Mouse (Mus musculus) midbrain, embryonic 13.5 days (tissue): ENCODE data around the gene Zrsr1. TPM values are rescaled to one million over a fixed set of nuclear protein-coding genes. Genes with fewer than 3 reads are reported as not detected.

ENCODE experiments used
- ATAC-seq: fragments of 200-750 bp; cut with Nextera tagmentation; 2 replicates; pipeline ENCODE4 v1.8.0; 2017; ENCODE audit warnings: mild to moderate bottlenecking, moderate TSS enrichment, moderate library complexity
- H3K27ac ChIP-seq: fragments of 300-500 bp; sonication (generic); 2 replicates; pipeline ENCODE4 v1.5.1; 2015; ENCODE audit warnings: inconsistent platforms, mild to moderate bottlenecking, moderate library complexity
- H3K27me3 ChIP-seq: fragments of 300-500 bp; sonication (generic); 2 replicates; pipeline ENCODE4 v1.6.1; 2015; ENCODE audit warnings: mild to moderate bottlenecking, inconsistent platforms
- H3K36me3 ChIP-seq: fragments of 300-500 bp; sonication (generic); 2 replicates; pipeline ENCODE4 v1.6.1; 2015; ENCODE audit warnings: mild to moderate bottlenecking, inconsistent platforms
- H3K4me1 ChIP-seq: fragments of 300-500 bp; sonication (generic); replicated peaks from 2 replicates; pipeline ENCODE4 v1.6.1; 2015; ENCODE audit warnings: inconsistent platforms
- H3K4me2 ChIP-seq: fragments of 300-500 bp; sonication (generic); replicated peaks from 2 replicates; pipeline ENCODE4 v1.6.1; 2015; ENCODE audit warnings: moderate library complexity, mild to moderate bottlenecking, inconsistent platforms
- H3K4me3 ChIP-seq: fragments of 300-500 bp; sonication (generic); replicated peaks from 2 replicates; pipeline ENCODE4 v1.5.1; 2015; ENCODE audit warnings: mild to moderate bottlenecking, inconsistent platforms
- H3K9ac ChIP-seq: fragments of 300-500 bp; sonication (generic); replicated peaks from 2 replicates; pipeline ENCODE4 v1.6.1; 2015; ENCODE audit warnings: mild to moderate bottlenecking, inconsistent platforms
- H3K9me3 ChIP-seq: fragments of 300-500 bp; sonication (generic); 2 replicates; pipeline ENCODE4 v1.6.1; 2016; ENCODE audit warnings: mild to moderate bottlenecking, inconsistent platforms
- WGBS: fragments of 180-500 bp; shearing (Covaris S2); methylation state at CpG from one replicate; pipeline ENCODE4 v1.1.7; 2015; 5-methylcytosine and 5-hydroxymethylcytosine counted together
- polyA plus RNA-seq: library from polyadenylated mRNA; unstranded; fragments of >200 nt; fragmentation: Nextera tagmentation; extraction: Ambion mirVana; gene quantifications from 2 replicates; pipeline ENCODE4 v1.2.1, GENCODE M21; 2015

Zrsr1 gene
- polyA plus RNA-seq, 1 experiment from 2014 or later = 5.8 TPM

DNA sequence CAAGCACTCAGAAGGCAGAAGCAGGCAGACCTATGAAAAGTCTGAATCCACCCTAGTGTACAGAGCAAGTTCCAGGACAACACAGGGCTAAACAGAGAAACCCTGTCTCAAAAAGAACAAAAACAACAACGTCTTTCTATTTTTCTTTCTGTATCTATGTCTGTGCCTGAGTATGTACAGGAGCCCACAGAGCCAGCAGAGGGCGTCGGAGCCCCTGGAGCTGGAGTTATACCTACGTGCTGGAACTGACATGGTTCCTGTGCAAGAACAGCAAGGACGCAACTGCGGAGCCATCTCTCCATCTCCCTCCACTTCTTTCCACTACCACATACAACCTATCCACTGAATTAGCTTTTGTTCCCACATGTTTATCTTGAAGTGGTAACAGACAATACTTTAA lies 21.7 kb upstream of the Zrsr1 start:
- H3K9ac ChIP-seq = no peak overlapping the region
- no peak for ATAC-seq
- 92% methylated on average over 6 of the region's 6 CpGs for WGBS
- H3K27ac ChIP-seq = no peak overlapping the region
- no peaks in the 10 kb centered on the region for H3K9me3 ChIP-seq
- 0 out of 2 replicates have a peak, but pooled peaks cover 12% of the 10 kb centered on the region for H3K36me3 ChIP-seq
- H3K27me3 ChIP-seq = no peaks in the 10 kb centered on the region
- H3K4me2 ChIP-seq = no peak overlapping the region
- no peaks in the 10 kb centered on the region for H3K4me1 ChIP-seq
- H3K4me3 ChIP-seq = no peak overlapping the region

DNA sequence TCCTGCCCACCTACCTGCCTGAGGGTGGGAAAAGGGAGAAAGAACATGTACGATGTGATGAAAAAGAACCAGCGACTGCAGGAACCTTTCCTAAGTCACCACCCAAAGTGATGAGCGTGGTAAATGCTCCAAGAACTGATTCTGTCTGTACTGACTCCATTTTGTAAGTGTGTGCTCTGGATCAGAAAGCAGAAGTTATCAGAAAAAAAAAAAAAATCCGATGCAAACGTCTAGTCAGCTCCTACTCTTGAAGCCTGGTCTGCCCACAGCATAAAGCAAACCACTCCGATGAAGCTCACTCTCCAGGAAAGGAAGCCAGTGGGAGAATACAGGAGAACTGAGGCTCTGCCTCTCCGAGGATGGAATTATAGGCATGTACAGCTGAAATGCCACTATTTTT lies 19.1 kb upstream of the Zrsr1 start:
- no peak overlapping the region for H3K4me3 ChIP-seq
- no peak overlapping the region for H3K4me2 ChIP-seq
- no peaks in the 10 kb centered on the region for H3K27me3 ChIP-seq
- no peak overlapping the region for H3K27ac ChIP-seq
- H3K36me3 ChIP-seq = 0 out of 2 replicates have a peak, but pooled peaks cover 14% of the 10 kb centered on the region
- 94% methylated on average over 7 of the region's 7 CpGs for WGBS
- H3K4me1 ChIP-seq = no peaks in the 10 kb centered on the region
- H3K9me3 ChIP-seq = no peaks in the 10 kb centered on the region
- no peak for ATAC-seq
- H3K9ac ChIP-seq = no peak overlapping the region

DNA sequence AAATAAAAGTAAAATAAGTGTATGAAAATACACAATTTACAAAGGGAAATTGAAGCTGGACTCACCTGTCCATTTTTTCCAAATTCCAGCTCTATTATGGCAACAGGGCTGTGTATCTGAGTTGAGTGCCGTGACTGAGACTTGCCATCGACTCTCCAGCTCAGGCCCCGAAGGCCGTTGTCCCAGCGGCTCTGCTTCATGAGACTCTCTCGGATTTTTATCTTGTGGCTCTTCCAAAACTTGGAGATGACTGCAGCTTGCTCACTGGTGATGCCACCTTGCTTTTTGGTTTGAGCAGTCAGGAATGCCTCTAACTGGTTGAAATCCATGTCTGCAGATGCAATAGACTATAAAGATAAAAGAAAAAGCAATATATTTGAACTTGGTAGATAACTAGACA lies 15.5 kb upstream of the Zrsr1 start:
- no peak overlapping the region for H3K4me3 ChIP-seq
- H3K9me3 ChIP-seq = no peaks in the 10 kb centered on the region
- no peak for ATAC-seq
- H3K9ac ChIP-seq = no peak overlapping the region
- 0 out of 2 replicates have a peak, but pooled peaks cover 14% of the 10 kb centered on the region for H3K36me3 ChIP-seq
- no peak overlapping the region for H3K27ac ChIP-seq
- 96% methylated on average over 6 of the region's 6 CpGs for WGBS
- no peaks in the 10 kb centered on the region for H3K4me1 ChIP-seq
- H3K4me2 ChIP-seq = no peak overlapping the region
- no peaks in the 10 kb centered on the region for H3K27me3 ChIP-seq

DNA sequence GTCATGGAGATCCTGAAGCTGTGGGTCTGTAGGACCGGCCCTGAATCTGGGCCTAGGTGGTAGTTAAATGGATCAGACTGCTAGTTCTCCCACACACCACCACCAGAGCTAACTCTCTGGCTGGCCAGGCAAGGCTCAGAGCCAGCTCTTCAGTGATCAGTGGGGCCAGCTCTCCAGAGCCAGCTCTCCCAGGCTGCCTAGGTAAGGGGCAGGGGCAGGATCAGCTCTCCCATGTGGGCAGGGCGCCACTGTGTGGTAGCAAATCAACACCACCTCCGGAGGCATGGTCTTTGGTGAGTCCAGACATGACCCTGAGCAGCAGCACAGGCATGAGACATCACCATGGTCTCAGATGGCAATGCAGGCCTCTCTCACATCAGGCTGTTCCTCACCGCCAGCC lies 15.0 kb upstream of the Zrsr1 start:
- no peak overlapping the region for H3K27ac ChIP-seq
- H3K4me1 ChIP-seq = no peaks in the 10 kb centered on the region
- no peak overlapping the region for H3K9ac ChIP-seq
- no peak overlapping the region for H3K4me2 ChIP-seq
- 0 out of 2 replicates have a peak, but pooled peaks cover 14% of the 10 kb centered on the region for H3K36me3 ChIP-seq
- ATAC-seq = no peak
- no peaks in the 10 kb centered on the region for H3K9me3 ChIP-seq
- H3K4me3 ChIP-seq = no peak overlapping the region
- 81% methylated on average over 4 of the region's 4 CpGs for WGBS
- H3K27me3 ChIP-seq = no peaks in the 10 kb centered on the region

DNA sequence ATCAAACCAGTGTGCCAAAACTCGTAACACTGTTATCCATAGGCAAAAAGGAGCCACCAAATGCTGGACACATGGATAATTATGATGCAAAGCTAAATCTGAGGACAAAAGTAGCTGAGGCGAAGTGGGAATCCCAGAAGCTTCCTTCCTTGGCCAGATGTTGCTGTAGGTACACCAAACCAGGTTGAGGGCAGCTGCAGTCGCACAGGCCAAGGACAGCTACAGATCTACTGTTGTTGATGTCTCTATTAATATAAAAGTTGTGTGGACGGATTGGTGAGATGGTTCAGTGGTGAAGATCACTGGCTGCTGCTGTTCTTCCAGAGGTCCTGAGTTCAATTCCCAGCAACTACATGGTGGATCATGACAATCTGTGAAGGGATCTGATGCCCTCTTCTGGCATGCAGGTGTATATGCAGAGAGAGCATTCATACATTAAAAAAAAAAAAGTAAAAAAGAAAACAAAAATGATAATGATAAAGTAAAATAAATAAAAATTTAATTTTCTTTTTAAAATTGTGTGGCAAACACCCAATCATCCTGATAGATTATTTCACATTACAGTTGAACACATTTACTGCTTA lies 13.9 kb upstream of the Zrsr1 start:
- Histone ChIP-seq H3K36me3 (0 out of 2 replicates have a peak, but pooled peaks cover 8% of the 10 kb centered on the region), H3K27ac (no peak overlapping the region), H3K4me2 (no peak overlapping the region), H3K9me3 (no peaks in the 10 kb centered on the region), H3K9ac (no peak overlapping the region), H3K4me3 (no peak overlapping the region), H3K4me1 (no peaks in the 10 kb centered on the region), H3K27me3 (no peaks in the 10 kb centered on the region)
- ATAC-seq = no peak
- 88% methylated on average over 4 of the region's 4 CpGs for WGBS

DNA sequence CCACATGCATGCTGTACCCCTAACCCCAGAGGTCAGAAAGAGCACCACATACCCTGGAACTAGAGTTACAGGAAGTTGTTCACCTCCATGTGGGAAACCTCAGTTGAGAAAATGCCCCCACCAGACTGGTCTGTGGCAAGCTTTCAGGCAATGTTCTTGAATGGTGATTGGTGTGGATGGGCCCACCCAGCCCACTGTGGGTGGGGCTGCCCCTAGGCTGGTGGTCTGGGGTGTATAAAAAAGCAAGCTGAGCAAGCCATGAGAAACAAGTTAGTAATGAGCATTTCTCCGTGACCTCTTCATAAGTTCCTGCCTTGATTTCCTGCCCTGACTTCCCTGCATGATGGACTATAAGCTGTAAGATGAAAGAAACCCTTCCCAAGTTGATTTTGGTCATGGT lies 9.7 kb upstream of the Zrsr1 start:
- Histone ChIP-seq H3K9ac (no peak overlapping the region), H3K27me3 (no peaks in the 10 kb centered on the region), H3K36me3 (peaks cover 10% of the 10 kb centered on the region), H3K4me1 (no peaks in the 10 kb centered on the region), H3K4me3 (no peak overlapping the region), H3K27ac (no peak overlapping the region), H3K4me2 (no peak overlapping the region), H3K9me3 (peaks cover 6% of the 10 kb centered on the region; the same call in 1 of the 2 replicates)
- WGBS = 95% methylated on average over 1 of the region's 1 CpGs
- ATAC-seq = no peak

DNA sequence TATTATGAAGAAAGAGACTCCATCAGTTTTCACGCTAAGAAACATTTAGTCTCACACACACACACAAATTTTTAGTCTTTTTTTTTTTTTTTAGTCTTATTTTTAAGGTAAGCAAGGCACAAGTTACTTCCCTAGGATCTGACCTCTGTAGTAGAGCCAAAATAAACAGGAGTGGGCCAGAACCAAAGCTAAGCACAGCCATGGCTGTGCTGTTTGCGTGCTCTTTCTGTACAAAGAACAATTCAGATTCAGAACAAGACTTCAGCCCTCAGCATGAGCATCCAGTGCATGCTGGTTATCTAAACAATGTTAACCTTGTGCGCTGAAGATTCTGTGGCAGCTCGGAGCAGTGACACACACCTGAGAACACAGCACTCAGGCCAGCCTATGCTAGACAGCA lies 7.4 kb upstream of the Zrsr1 start:
- 89% methylated on average over 4 of the region's 4 CpGs for WGBS
- no peak overlapping the region for H3K9ac ChIP-seq
- peaks cover 18% of the 10 kb centered on the region for H3K36me3 ChIP-seq
- H3K4me1 ChIP-seq = no peaks in the 10 kb centered on the region
- H3K27me3 ChIP-seq = no peaks in the 10 kb centered on the region
- H3K9me3 ChIP-seq = peaks cover 13% of the 10 kb centered on the region
- no peak overlapping the region for H3K4me3 ChIP-seq
- ATAC-seq = no peak
- no peak overlapping the region for H3K27ac ChIP-seq
- H3K4me2 ChIP-seq = no peak overlapping the region

DNA sequence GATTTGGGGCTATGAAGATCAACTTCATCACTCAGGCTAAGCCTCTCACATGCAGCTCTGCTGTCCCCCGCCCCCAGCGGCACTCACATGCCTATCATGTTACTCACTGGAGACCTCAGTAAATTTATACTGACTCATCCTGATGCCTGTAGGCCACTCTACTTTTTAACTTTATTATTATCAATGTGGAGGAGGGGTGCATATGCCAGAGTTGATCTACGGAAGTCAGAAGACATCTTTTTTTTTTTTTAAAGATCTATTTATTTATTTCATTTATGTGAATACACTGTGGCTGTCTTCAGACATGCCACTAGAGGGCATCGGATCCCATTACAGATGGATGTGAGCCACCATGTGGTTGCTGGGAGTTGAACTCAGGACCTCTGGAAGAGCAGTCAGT lies 6.3 kb upstream of the Zrsr1 start:
- Histone ChIP-seq H3K9ac (no peak overlapping the region), H3K27me3 (no peaks in the 10 kb centered on the region), H3K4me2 (no peak overlapping the region), H3K27ac (no peak overlapping the region), H3K4me3 (no peak overlapping the region), H3K9me3 (peaks cover 16% of the 10 kb centered on the region), H3K36me3 (peaks cover 18% of the 10 kb centered on the region), H3K4me1 (no peaks in the 10 kb centered on the region)
- ATAC-seq = no peak
- 86% methylated on average over 4 of the region's 4 CpGs for WGBS

DNA sequence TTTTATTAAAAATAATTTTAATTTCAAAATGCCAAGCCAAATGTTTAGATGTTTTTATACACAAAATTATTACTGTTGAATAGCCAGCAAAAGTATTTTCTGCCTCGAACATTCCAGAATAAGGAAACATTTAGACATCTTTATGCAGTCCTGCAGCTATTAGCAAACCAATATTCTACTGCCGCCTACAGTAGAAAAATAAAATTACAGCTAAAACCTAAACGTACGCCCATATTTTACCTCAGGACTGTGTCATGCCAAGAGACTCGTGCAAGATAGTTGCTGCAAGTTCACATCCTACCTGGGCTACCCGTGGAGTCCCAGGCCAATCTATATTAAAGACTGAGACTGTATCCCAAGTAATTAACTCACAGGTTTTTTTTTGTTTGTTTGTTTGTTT lies 2.3 kb upstream of the Zrsr1 start:
- no peak overlapping the region for H3K27ac ChIP-seq
- H3K36me3 ChIP-seq = peaks cover 39% of the 10 kb centered on the region
- no peak overlapping the region for H3K9ac ChIP-seq
- H3K4me3 ChIP-seq = no peak overlapping the region
- H3K9me3 ChIP-seq = peaks cover 38% of the 10 kb centered on the region
- H3K4me2 ChIP-seq = no peak overlapping the region
- H3K4me1 ChIP-seq = peaks cover 8% of the 10 kb centered on the region
- no peaks in the 10 kb centered on the region for H3K27me3 ChIP-seq
- no peak for ATAC-seq
- WGBS = 70% methylated on average over 6 of the region's 6 CpGs

DNA sequence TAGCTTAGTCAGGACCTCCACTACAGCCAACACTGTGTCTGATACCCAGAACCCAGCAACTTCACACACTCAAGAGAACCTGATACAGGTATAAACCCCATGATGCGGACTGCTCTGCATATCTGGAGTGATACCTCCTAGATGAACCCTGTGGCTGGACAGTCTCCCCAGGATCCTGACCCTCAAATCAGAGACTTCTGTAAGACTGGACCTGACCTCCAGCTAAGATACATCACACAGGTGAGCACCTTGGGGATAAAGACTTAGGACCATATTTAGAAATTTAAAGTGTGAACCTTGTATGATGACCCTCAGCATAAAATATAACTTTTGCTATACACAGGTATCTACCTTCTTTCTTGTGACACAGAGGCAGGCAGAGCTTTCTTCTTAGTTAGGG lies 1.3 kb upstream of the Zrsr1 start:
- no peak for ATAC-seq
- Histone ChIP-seq H3K4me1 (peaks cover 15% of the 10 kb centered on the region), H3K4me2 (no peak overlapping the region), H3K27ac (no peak overlapping the region), H3K27me3 (no peaks in the 10 kb centered on the region), H3K36me3 (peaks cover 39% of the 10 kb centered on the region), H3K4me3 (no peak overlapping the region), H3K9me3 (peaks cover 38% of the 10 kb centered on the region), H3K9ac (no peak overlapping the region)
- 100% methylated on average over 1 of the region's 1 CpGs for WGBS

DNA sequence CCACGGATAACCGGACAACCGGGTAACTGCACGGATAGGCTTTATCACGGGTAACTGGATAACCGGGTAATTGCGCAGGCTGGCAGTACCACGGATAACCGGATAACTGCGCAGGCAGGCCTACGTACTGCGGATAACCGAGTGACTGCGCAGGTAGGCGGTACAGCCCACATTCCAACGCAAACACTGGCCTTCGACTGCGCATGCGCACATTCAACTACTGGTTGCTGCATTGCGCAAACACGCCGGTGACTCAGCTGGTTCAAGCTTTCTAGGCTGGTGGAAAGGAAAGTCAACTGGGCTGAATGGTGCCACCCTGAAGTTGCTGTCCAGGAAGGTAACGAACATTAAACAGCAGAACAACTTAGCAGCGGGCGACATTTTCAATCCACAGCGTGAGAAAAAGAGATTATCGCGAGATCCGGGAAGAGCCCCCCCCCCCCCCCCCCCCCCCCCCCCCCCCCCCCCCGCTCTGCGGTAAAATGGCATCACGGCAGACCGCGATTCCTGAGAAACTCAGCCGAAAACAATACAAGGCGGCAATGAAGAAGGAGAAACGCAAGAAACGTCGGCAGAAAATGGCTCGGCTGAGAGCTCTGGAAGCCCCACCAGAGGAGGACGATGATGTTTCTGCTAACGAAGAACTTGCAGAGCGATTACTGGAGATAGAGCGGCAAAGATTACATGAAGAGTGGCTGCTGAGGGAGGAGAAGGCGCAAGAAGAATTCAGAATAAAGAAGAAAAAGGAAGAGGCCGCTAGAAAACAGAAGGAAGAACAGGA lies 1.1 kb downstream of the Zrsr1 start:
- peak overlapping the region; percentile 59 for H3K4me3 ChIP-seq
- peaks cover 25% of the 10 kb centered on the region for H3K9me3 ChIP-seq
- H3K27me3 ChIP-seq = no peaks in the 10 kb centered on the region
- peak overlapping the region; percentile 70 for H3K27ac ChIP-seq
- ATAC-seq = peak; percentile 76
- H3K36me3 ChIP-seq = peaks cover 36% of the 10 kb centered on the region
- peaks cover 39% of the 10 kb centered on the region for H3K4me1 ChIP-seq
- peak overlapping the region; percentile 72 for H3K9ac ChIP-seq
- H3K4me2 ChIP-seq = peak overlapping the region; percentile 70
- WGBS = 50% methylated on average over 43 of the region's 46 CpGs

DNA sequence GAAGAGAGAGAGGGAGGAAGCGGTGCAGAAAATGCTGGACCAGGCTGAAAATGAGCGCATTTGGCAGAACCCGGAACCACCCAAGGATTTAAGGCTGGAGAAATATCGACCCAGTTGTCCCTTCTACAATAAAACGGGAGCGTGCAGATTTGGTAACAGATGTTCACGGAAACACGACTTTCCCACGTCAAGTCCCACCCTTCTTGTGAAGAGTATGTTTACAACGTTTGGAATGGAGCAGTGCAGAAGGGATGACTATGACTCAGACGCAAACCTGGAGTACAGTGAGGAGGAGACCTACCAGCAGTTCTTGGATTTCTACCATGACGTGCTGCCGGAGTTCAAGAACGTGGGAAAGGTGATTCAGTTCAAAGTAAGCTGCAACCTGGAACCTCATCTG lies 1.8 kb downstream of the Zrsr1 start:
- H3K27ac ChIP-seq = peak overlapping the region; percentile 59
- peaks cover 43% of the 10 kb centered on the region for H3K4me1 ChIP-seq
- no peaks in the 10 kb centered on the region for H3K27me3 ChIP-seq
- WGBS = 42% methylated on average over 14 of the region's 14 CpGs
- H3K36me3 ChIP-seq = peaks cover 41% of the 10 kb centered on the region
- H3K4me2 ChIP-seq = peak overlapping the region; percentile 70
- H3K9me3 ChIP-seq = peaks cover 25% of the 10 kb centered on the region
- ATAC-seq = no peak
- peak overlapping the region; percentile 65 for H3K9ac ChIP-seq
- H3K4me3 ChIP-seq = peak overlapping the region; percentile 59
